17 mouse cellular contexts compared by ENCODE assay signal in genomic region chr8:92171578-92171977, GRCm38 (mm10).
"Had no signal": no experiment of that assay in that cellular context is flagged by ENCODE, and none has a peak within 500 bp of the region (broad histone marks: within the 10 kb centered on the region; RNA-seq: fewer than 3 reads in every experiment).

No protein-coding gene starts in this region.

- H3K27ac ChIP-seq: neural tube, embryonic 12.5 days; neural tube, embryonic 13.5 days; neural tube, embryonic 15.5 days; stomach, embryonic 15.5 days; stomach, postnatal 0 days had no signal

- H3K4me2 ChIP-seq: neural tube, embryonic 12.5 days; neural tube, embryonic 13.5 days; neural tube, embryonic 15.5 days; stomach, embryonic 15.5 days had no signal

- DNase-seq: retina, postnatal 1 day; right cerebral cortex, adult 18-20 months; right cerebral cortex, postnatal 14 days; right cerebral cortex, postnatal 25 days; right cerebral cortex, postnatal 4 days; spleen, adult 18-20 months; thymus, adult 18-20 months; thymus, adult 2 months; thymus, postnatal 14 days; thymus, postnatal 25 days; thymus, postnatal 36 days; thymus, postnatal 4 days had no signal

- H3K27me3 ChIP-seq: stomach, embryonic 15.5 days had no signal

- H3K4me1 ChIP-seq: stomach, embryonic 15.5 days had no signal

- H3K4me3 ChIP-seq: neural tube, embryonic 12.5 days; neural tube, embryonic 13.5 days; neural tube, embryonic 15.5 days; stomach, embryonic 15.5 days had no signal

- H3K36me3 ChIP-seq: neural tube, embryonic 12.5 days; neural tube, embryonic 13.5 days; neural tube, embryonic 15.5 days; stomach, embryonic 15.5 days had no signal
